Mouse (Mus musculus) right cerebral cortex, postnatal 14 days (tissue): ENCODE data around the gene Itgbl1.
"Not testable (repeated sequence)": the region's sequence is repeated elsewhere in the genome, so short reads cannot be mapped to it uniquely, and the experiment has no call there.

ENCODE experiments used
- DNase-seq: peaks from one replicate; pipeline ENCODE4 v3.0.0; 2022

Itgbl1 gene

GRCm38 (mm10) chr14:123659921-123660385 lies at the start of gene Itgbl1:
Gene Itgbl1, plus strand, starts transcription at chr14:123659971.
- DNase-seq, result peak; percentile 29

GRCm38 (mm10) chr14:123622969-123623368 lies 36.8 kb upstream of the Itgbl1 start:
- DNase-seq, result no peak

- DNase-seq, result peak; percentile 63
Measured at GRCm38 (mm10) chr14:123626501-123627179, 33.1 kb upstream of the Itgbl1 start, which contains the start of gene Nalcn. Gene Nalcn, minus strand, starts transcription at chr14:123627144.

- no peak for DNase-seq
Measured at GRCm38 (mm10) chr14:123627180-123627562, 32.6 kb upstream of the Itgbl1 start.

GRCm38 (mm10) chr14:123661091-123661491 lies 1.3 kb downstream of the Itgbl1 start:
- DNase-seq, result peak; percentile 22

GRCm38 (mm10) chr14:123662386-123662785 lies 2.6 kb downstream of the Itgbl1 start:
- no peak for DNase-seq

DNA sequence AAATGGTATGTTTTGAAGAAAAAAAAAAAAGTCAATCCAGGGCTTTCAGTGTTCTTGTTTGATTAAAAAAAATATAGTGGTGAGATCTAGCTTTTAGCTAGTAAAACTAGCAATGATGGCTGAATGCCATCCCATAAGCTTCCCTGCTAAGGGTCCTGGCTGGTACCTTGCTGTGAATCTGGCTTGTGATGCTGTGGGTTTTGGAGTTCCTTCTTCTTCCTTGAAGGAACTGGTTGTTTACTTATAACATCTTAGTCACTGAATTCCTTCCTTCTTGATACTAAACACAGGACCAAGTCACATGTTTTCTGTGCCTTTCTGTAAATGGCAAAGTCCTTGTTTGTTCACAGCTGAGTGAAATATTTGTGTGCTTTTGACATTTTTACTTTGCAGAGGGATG lies 3.4 kb downstream of the Itgbl1 start:
- no peak for DNase-seq

- no peak for DNase-seq
Measured at GRCm38 (mm10) chr14:123664451-123664850, 4.7 kb downstream of the Itgbl1 start.

GRCm38 (mm10) chr14:123671076-123671475 lies 11.3 kb downstream of the Itgbl1 start:
- not testable (repeated sequence) for DNase-seq

DNA sequence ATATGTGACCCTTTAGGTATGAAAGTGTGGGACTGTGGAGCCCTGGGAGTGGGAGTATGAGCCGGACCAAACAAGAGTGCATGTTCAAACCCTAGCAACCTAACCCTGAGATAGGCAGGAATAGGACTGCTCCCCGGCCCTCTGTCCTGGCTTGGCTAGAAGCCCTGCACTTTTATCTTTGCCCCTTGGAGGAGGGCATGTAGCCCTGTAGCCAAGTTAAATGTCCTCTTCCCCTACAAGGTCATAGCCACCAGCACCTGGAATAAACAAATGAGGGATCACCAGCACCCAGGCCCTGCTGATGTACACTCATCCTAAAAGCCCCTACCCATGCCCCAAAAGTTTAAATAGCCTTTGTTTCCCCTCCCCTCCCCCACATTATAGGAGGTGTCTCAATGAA lies 18.3 kb downstream of the Itgbl1 start:
- no peak for DNase-seq

- no peak for DNase-seq
Measured at GRCm38 (mm10) chr14:123714751-123715150, 55.0 kb downstream of the Itgbl1 start.

DNA sequence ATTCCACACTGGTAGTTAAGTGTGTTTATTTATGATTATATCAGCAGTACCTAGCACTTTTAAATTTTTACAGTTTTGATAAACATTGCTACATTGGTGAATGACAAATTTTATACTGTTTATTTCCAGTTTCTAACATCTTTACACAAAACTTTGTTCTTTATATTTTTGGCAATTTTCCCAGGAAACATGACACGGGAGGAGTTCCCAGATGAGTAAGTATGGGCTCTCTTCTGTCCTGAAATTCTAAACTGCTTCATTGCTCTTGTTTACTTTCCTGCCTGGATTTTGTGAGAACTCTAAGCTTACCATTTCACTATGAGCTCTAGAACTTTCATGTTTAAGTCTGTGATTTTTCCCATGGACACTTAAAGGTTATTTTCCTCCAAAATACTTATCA lies 82.3 kb downstream of the Itgbl1 start:
- DNase-seq, result no peak

DNA sequence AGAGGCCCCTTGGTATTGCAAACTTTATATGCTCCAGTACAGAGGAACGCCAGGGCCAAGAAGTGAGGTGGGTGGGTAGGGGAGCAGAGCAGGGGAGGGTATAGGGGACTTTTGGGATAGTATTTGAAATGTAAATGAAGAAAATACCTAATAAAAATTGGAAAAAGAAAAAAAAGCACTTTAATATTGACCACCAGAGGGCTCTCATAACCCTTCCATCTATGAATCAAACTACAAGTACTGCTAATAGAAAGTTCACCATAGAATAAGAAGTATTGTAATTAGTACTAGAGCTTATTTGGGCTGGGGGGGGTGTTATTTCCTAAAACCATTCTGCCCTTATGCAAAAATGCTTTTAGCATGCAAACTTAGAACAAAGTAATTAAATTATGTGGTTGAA lies 91.2 kb downstream of the Itgbl1 start:
- no peak for DNase-seq

GRCm38 (mm10) chr14:123759534-123759933 lies 99.8 kb downstream of the Itgbl1 start:
- DNase-seq, result no peak

- no peak for DNase-seq
Measured at GRCm38 (mm10) chr14:123760079-123760478, 100.3 kb downstream of the Itgbl1 start.

GRCm38 (mm10) chr14:123801744-123802143 lies 142.0 kb downstream of the Itgbl1 start:
- no peak for DNase-seq

GRCm38 (mm10) chr14:123837662-123838061 lies 177.9 kb downstream of the Itgbl1 start:
- no peak for DNase-seq

DNA sequence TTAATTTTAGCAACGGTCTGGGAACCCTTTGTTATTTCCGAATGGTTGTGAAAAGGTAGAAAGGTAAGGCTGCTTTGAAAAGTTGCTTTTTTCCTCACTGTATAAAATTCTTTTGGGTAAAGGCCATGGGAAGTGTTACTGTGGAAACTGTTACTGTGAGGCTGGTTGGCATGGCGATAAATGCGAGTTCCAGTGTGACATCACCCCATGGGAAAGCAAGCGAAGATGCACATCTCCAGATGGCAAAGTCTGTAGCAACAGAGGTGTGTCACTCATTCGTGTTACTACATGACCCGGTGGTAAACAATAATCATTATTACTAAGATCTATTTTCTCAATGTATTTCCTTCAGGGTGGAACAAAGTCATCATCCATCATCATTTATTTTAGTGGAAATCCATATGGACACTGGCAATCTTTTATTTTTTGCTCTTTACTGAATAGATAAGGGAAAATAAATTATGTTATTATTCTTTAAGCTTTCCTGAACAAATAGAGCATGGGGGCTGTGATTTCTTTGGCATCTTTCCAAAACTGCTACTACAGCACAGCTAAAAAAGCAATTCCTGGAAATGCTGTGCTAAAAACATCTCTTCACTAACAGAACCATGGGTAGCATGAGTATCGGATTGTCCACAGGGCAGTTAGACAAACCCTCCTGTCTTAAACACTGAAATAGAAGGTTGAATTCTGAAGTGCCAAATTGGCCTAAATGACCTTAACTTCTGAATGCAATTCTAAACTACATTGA lies 184.1 kb downstream of the Itgbl1 start:
- peak; percentile 20 for DNase-seq

DNA sequence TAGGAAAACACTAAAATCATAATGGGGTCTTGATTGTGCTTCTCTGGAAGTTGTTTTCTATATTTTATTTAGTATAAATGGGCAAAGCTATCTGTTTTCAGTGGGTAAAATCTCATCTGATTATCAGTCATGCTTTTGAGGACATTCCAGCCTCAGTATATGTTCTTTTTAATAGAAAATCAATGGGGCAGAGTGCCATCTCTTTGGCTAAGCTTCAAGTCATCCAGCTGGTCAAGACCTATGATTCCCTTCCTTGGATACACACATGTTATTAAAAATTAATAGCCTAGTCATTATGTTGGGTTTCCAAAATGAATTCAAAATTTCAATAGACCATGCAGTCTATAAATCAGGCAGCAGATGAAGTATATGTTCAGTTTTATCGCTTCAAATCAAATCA lies 204.8 kb downstream of the Itgbl1 start:
- DNase-seq, result no peak

- no peak for DNase-seq
Measured at GRCm38 (mm10) chr14:123865779-123866726, 206.3 kb downstream of the Itgbl1 start.

DNA sequence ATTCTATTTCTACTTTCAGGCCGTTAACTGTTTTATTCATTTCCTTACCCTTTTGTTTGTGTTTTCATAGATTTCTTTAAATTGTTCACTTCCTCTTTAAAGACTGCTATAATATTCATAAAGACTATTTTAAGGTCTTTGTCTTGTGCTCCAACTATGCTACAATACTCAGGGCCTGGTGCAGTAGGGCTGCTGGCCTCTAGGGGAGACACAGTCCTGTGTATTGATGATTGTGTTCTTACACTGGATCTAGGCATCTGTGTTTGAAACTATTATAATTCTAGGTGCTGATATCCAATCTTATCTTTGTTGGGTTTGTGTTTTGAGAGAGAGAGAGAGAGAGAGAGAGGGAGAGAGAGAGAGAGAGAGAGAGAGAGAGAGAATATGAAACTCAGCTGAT lies 268.1 kb downstream of the Itgbl1 start:
- no peak for DNase-seq

DNA sequence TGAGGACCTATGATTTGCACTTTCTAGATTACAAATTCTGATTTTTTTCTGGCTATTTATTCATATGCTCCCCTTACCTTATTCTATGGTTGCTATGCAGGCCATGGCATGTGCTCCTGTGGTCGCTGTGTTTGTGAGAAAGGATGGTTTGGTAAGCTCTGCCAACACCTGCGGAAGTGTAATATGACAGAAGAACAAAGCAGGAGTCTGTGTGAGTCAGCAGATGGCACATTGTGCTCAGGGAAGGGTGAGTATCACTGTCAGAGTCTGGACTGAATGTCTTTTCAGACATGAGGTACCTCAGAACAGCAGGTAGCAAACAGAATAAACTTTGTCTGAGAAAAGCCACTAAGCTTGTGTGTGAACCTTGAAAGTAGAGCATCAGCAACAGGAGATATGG lies 306.8 kb downstream of the Itgbl1 start:
- no peak for DNase-seq

GRCm38 (mm10) chr14:123967996-123968395 lies 308.2 kb downstream of the Itgbl1 start:
- no peak for DNase-seq
